ENCODE assay signal across 12 mouse cellular contexts in the genomic region with DNA sequence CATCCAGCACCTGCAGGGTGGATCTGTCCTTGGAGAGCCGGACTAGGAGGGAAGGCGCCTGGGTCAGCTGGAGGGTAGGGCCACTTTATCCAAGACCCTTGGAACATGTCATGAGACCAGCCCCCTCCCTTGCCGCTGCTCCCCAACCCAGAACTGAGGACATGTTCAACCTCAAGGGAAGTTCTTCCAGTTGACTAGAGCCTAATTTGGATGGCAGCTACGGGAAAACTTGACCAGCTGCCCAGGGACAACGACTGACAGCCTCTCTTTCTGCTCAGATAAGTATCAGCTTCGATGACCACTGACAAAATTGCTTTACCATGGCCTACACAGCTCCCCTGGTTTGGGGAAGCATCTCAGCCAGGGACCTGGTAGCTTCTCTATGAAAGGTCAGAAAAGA. TPM values are rescaled to one million over a fixed set of nuclear protein-coding genes. Genes with fewer than 3 reads are reported as not detected.
"Had no signal": no experiment of that assay in that cellular context is flagged by ENCODE, and none has a peak within 500 bp of the region (broad histone marks: within the 10 kb centered on the region; RNA-seq: fewer than 3 reads in every experiment).

No protein-coding gene starts in this region.

- H3K36me3 ChIP-seq: kidney, embryonic 15.5 days; limb, embryonic 10.5 days; liver, embryonic 15.5 days; midbrain, embryonic 15.5 days; neural tube, embryonic 12.5 days had no signal

- H3K27ac ChIP-seq: kidney, embryonic 15.5 days; limb, embryonic 10.5 days; liver, embryonic 15.5 days; midbrain, embryonic 15.5 days; neural tube, embryonic 12.5 days; stomach, postnatal 0 days had no signal

- H3K27me3 ChIP-seq: kidney, embryonic 15.5 days; liver, embryonic 15.5 days; midbrain, embryonic 15.5 days; neural tube, embryonic 12.5 days had no signal

- H3K4me3 ChIP-seq: kidney, embryonic 15.5 days; limb, embryonic 10.5 days; liver, embryonic 15.5 days; midbrain, embryonic 15.5 days; neural tube, embryonic 12.5 days had no signal

- DNase-seq: lung, adult 2 months; lung, postnatal 36 days had no signal

- H3K4me1 ChIP-seq: liver, embryonic 15.5 days; midbrain, embryonic 15.5 days; neural tube, embryonic 12.5 days had no signal

- ATAC-seq: lung, postnatal 0 days; midbrain, embryonic 15.5 days had no signal

RNA-seq across cellular contexts. Expression of gene BC049352, which starts 1.5 kb away (rescaled TPM):
- polyA plus RNA-seq: kidney, embryonic 15.5 days; limb, embryonic 10.5 days; limb, embryonic 14.5 days; lung, adult 2 months; midbrain, embryonic 11.5 days; midbrain, embryonic 15.5 days; neural tube, embryonic 12.5 days had no signal

RNA-seq across cellular contexts. Expression of gene Tmprss4, which starts 20.6 kb away (rescaled TPM):
- polyA plus RNA-seq: liver, embryonic 11.5 days; liver, embryonic 15.5 days; midbrain, embryonic 11.5 days; midbrain, embryonic 15.5 days had no signal
